Mouse (Mus musculus) testis, postnatal 10 days (tissue): ENCODE data around the gene Bckdha.
A peak's percentile ranks its signal among the peaks of the same experiment; 100 is the strongest.

Source experiments
- DNase-seq: peaks from one replicate; pipeline ENCODE4 v3.0.0; 2021; ENCODE audit warnings: low spot score

The Bckdha gene

DNA sequence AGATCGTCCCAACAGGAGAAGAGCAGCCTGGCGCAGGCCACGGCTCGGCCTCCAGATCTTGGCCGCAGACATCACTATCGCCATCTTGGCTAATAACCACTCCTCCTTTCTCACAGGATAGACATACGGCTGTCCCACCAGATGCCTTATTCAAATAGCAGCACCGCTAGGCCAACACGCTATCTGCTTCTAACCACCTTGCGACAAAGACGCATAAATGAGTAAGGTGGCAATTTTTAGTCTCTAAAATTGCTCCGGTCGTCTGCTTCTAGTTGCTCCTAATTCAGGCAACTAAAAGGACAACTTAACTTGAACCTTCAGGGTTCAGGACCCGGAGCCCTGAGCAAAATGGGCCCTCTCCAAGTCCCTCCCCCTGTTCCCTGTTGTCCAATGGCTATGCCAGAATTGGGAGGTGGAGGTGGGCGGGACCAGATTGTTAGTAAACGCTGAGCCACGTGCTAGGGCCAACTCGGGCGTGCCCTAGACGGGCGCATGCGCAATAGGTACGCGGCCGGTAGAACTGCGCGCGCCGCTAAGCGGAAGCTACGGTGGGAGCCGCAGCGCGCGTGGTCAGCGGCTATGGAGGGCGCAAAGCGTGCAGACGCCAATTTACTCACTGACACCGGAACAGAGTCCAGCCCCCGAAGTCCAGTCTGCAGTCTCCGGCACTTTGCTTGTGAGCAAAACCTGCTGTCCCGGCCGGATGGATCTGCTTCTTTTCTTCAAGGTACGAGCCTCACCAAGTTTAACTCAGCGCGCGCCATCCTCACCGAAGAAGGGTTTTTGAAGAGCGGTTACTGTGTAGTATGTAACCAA, at the start of gene Bckdha, which contains the start of gene Exosc5:
Gene Bckdha (minus strand): TSS at position 325 of the 816 bp plus-strand sequence.
Gene Exosc5 (plus strand): TSS at position 508 of the 816 bp plus-strand sequence.
- DNase-seq = peak; percentile 99

DNA sequence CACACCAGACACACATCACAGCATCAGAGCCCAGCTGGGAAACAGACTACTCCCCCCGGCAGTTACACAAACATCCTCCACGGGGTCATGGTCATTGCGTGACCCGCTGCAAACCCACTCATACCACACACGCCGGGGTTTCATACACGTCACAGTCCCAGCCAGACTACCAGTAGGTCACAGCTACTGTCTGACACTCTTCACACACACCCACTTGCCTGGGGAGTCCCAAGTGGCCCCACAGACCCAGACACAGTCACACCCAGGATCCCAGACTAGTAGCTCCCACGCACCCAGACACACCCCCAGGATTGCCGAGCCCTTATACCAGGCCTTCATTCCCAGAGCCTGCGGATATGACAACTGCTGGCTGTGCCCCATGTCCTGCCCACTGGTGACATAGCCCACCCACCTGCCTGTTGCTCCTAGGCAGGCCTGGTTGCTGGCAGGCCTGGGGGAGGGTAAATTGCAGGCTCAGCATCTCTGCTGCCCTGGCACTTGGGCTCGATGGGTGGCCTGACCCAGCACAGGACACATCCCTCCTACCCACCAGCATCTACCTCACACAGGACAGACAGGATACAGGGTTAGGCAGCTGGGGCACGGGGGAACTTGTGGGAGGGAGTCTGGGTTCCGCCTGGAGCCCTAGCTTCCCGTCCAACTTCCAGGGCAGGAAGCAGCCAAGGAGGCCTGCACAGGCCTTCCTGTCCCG, 49.0 kb upstream of the Bckdha start:
- peak; percentile 60 for DNase-seq

DNA sequence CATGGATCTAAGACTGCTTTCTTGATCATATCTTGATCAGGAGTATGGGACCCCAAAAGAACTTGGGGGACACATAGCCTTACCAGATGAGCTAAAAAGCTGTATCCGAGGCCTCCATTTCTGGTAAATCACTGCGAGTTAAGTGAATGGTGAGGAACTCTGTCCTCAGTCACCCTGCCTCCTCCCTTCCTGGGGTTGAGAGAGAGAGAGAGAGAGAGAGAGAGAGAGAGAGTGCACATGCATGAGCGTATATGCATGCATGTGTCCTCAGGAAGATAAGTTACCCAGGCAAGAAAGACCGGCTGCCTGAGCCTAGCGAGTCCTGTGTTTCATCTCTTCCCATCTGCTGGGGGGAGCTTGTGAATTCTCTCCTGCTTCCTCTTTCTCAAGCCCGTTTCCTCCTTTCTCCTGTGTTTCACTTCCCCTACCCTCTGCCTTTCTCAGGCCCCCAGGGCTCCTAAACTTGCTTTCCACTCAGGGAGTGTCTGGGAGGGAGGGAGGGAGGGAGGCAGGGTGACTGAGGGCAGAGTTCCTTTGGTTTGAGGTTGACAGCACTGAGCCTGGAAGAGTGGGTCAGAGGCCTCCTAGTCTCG, 47.9 kb upstream of the Bckdha start:
- no peak for DNase-seq

- no peak for DNase-seq
These were observed 47.0 kb upstream of the Bckdha start for GRCm38 (mm10) chr7:25705801-25706251.

- no peak for DNase-seq
These were observed 46.1 kb upstream of the Bckdha start for GRCm38 (mm10) chr7:25704716-25705364.

DNA sequence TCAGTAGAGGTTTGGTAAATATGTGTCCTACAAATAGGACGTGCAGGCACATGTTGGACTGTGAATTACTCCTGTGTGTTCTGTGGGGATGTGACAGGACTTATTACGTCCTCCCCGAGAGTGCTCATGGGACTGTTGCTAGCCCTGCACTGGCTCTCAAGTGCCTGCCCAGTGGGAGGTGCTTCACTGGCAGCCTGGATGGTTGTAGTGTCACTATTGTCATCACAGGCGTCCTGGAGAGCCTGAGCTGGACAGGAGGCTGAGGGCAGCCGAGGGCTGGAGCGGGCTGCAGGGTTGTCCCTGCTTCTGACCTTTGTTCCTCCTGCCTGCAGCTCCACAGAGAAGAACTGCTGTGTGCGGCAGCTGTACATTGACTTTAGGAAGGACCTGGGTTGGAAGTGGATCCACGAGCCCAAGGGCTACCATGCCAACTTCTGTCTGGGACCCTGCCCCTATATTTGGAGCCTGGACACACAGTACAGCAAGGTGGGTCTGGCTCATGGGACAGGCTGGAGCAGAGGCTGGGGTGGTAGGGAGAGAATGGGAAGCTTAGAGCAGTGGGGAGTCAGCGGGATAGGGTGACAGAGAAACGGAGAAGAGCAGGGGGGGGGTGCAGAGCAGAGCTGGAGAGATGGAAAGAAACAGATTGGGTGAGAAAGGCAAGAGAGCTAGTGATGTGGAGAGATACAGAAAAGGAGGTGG, 45.2 kb upstream of the Bckdha start:
- DNase-seq = no peak

GRCm38 (mm10) chr7:25702350-25702749, 43.6 kb upstream of the Bckdha start:
- no peak for DNase-seq

GRCm38 (mm10) chr7:25700732-25701131, 42.0 kb upstream of the Bckdha start:
- no peak for DNase-seq

DNA sequence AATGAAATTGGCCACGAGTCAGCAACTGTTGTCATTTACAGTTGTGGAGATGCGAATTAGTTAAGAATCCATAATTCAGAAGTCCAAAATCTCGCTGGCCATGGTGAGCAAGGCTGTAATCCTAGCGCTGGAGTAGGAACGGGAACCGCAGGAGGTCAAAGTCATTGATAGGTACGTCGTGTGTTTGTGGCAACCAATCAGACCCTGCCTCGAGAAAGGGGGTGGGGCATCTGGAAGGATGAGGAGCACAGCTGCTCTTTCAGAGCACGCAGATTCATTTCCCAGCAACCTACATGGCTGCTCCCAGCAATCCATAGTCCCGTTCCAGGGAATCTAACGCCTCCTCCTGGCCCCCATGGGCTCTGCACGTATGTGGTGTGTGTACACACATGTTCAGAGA, 41.1 kb upstream of the Bckdha start:
- no peak for DNase-seq

- DNase-seq = no peak
These were observed 35.3 kb upstream of the Bckdha start for GRCm38 (mm10) chr7:25694104-25694503.

- DNase-seq = no peak
These were observed 31.3 kb upstream of the Bckdha start for GRCm38 (mm10) chr7:25690051-25690450.

- DNase-seq = no peak
These were observed 30.8 kb upstream of the Bckdha start for GRCm38 (mm10) chr7:25689603-25690021.

DNA sequence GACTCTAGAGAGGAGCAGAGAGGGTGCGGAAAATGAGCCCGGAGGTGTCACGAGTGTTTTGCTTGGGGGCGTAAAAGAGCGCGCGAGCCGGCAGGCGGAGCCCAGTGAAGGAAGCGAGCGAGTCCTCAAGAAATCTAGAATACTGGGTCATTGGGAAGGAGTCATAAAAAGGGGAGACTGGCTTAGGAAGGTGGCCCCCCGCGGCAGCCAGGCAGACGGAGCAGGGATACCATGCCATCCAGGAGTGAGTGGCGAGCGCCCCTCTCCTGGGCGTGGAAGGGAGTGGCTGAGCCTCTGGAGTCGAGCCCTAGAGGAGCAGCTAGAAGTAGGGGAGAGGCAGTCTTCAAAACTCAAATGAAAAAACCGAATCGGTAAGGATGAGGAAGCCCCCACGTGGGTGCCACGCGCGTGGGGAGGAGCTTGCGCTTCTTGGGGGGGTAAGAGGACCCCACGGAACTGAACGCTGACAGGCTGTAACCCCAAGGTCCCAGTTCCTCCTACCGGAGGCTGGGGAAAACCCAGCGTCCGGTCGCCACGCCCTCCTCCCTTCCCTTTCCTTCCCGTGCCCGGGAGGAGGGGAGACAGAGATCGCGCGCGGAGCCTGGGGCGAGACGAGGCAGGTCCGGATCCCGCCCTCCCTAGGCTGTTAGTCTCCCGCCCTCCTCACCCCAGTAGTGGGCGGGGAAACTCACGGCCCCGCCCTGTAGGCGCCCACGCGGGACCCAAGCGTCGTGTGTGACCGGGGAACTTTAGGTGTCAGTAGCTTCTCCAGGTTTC, 30.2 kb upstream of the Bckdha start:
- peak; percentile 81 for DNase-seq

DNA sequence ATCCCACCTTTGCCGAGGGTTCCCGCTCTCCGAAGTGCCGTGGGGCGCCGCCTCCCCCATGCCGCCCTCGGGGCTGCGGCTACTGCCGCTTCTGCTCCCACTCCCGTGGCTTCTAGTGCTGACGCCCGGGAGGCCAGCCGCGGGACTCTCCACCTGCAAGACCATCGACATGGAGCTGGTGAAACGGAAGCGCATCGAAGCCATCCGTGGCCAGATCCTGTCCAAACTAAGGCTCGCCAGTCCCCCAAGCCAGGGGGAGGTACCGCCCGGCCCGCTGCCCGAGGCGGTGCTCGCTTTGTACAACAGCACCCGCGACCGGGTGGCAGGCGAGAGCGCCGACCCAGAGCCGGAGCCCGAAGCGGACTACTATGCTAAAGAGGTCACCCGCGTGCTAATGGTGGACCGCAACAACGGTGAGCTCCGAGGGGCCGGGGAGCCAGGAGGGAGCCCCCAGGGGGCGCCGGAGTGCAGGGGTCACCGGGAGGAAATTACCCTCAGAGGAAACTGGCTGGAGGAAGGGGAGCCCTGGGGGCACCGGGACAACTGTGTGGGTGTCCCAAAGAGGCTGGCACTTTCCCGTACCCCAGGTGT, 29.1 kb upstream of the Bckdha start:
- DNase-seq = peak; percentile 80

- DNase-seq = peak; percentile 87
These were observed 28.1 kb upstream of the Bckdha start, which contains the start of gene Tgfb1 for GRCm38 (mm10) chr7:25686680-25687531. Gene Tgfb1, plus strand, starts transcription at chr7:25687002.

DNA sequence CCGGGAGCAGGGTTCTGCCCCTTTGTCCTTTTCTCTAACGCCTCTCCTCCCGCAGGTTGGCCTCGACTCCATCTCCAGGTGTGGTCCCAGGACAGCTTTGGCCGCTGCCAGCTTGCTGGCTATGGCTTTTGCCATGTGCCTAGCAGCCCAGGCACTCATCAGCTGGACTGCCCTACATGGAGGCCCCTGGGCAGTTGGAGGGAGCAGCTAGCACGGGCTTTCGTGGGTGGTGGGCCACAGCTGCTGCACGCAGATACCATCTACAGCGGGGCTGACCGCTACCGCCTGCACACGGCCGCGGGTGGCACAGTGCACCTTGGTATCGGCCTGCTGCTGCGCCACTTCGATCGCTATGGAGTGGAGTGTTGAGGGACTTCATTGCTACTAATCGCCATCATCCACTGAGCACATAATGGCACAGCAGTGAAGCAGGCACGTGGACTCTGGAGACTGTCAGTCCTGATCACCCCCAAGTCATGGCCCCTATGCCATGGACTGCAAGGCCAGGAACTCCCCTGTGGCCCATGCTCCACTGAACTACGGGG, 27.2 kb upstream of the Bckdha start:
- DNase-seq = no peak

DNA sequence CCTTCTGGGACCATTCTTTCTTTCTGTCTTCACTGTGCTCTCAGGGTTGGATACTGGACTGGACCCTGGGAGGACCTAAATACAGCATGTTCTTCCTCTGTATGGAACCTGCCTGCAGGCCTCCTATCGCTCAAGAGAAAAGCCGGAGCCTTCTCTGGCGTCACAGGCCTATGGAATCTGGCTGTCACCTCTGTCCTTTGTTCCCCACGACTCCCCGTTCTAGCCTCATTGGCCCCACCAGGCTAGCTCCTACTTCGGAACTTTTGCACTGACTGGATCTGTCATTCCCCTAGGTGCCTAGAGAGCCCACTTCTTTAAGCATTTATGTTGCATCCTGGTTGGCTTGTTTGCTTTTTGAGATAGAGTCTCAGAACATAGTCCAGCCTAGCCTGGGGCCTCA, 25.9 kb upstream of the Bckdha start:
- no peak for DNase-seq

- no peak for DNase-seq
These were observed 24.8 kb upstream of the Bckdha start for GRCm38 (mm10) chr7:25683474-25684180.
